ENCODE assay signal across 20 mouse cellular contexts in the genomic region with DNA sequence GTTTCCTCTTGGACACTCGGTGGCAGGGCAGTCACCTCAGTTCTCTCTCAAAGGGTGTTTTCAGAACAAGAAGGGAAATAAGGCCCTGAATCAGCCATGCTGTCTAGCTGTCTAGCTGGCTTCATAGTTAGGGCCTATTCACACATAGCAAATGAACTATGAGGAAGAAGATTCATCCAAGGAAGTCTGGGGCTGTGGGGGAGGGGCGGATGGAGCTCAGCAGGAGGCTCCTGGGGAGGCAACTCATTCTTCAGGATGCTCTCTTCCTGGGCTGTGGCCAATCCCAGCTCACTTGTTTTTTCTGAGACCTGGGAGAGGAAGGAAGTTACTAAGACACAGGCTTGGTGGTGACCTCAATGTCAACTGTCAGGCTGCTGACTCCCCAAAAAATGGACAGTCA. TPM values are rescaled to one million over a fixed set of nuclear protein-coding genes. Genes with fewer than 3 reads are reported as not detected.
"Had no signal": no experiment of that assay in that cellular context is flagged by ENCODE, and none has a peak within 500 bp of the region (broad histone marks: within the 10 kb centered on the region; RNA-seq: fewer than 3 reads in every experiment).

No protein-coding gene starts in this region.

RNA-seq across cellular contexts. Expression of a gene that starts 27.2 kb away (rescaled TPM):
- total RNA-seq: layer of hippocampus, adult 2 months; layer of hippocampus, postnatal 25 days; left cerebral cortex, adult 18-20 months; left cerebral cortex, postnatal 25 days; monocyte, adult 5-6 weeks had no signal
- polyA plus RNA-seq: intestine, embryonic 15.5 days; kidney, embryonic 15.5 days; large intestine, adult 2 months; limb, embryonic 10.5 days; limb, embryonic 13.5 days; liver, embryonic 12.5 days; liver, embryonic 15.5 days; lung, embryonic 15.5 days; macrophage; midbrain, embryonic 10.5 days; midbrain, embryonic 13.5 days; midbrain, embryonic 16.5 days; myocyte; neural tube, embryonic 14.5 days; stomach, embryonic 15.5 days had no signal
